Mouse (Mus musculus) granulocyte monocyte progenitor cell, adult 5-6 weeks (primary cell): ENCODE results near the gene Thap3. TPM values are rescaled to one million over a fixed set of nuclear protein-coding genes. Genes with fewer than 3 reads are reported as not detected.

Experiments
- ATAC-seq: replicated peaks from 2 replicates; pipeline ENCODE4 v1.8.0; 2016; ENCODE audit warnings: mild to moderate bottlenecking, moderate TSS enrichment, inconsistent platforms; ENCODE audit not compliant: poor library complexity, severe bottlenecking
- total RNA-seq, 2 experiments: library from RNA; stranded (forward) in 1 of 2; stranded (reverse) in 1 of 2; fragments of 200-712, 200-1000 nt in 1 of 2; fragments of >200 nt in 1 of 2; fragmentation: Nextera tagmentation in 1 of 2; gene quantifications; 2 replicates each; pipeline ENCODE4 v1.2.3; 2014 to 2017

Thap3 gene
- total RNA-seq, 2 experiments from 2014 or later = 4.9 to 10.4 TPM

GRCm38 (mm10) chr4:151986650-151987049, 2.1 kb downstream of the Thap3 start:
- no peak for ATAC-seq

DNA sequence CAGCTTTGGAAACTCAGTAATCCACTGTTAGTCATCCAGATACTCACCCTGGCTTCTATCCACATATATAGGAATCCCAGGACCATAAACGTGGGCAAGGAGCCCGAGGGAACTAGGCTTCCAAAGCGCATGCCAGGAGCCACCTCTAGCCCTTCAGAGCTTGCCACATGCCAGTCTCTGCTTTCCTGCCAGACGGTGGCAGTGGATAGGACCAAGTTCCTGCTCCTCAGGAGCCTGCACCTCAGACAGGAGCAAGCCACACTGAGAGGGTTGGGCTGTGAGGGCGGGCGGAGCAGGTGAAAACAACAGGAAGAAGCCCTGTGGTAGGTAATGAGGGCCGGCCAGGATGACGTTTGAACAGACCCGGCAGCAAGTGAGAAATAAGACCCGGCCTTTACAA, 2.9 kb downstream of the Thap3 start:
- no peak for ATAC-seq

- no peak for ATAC-seq
These were observed 5.2 kb downstream of the Thap3 start for GRCm38 (mm10) chr4:151983560-151983959.

GRCm38 (mm10) chr4:151983043-151983442, 5.8 kb downstream of the Thap3 start:
- no peak for ATAC-seq

DNA sequence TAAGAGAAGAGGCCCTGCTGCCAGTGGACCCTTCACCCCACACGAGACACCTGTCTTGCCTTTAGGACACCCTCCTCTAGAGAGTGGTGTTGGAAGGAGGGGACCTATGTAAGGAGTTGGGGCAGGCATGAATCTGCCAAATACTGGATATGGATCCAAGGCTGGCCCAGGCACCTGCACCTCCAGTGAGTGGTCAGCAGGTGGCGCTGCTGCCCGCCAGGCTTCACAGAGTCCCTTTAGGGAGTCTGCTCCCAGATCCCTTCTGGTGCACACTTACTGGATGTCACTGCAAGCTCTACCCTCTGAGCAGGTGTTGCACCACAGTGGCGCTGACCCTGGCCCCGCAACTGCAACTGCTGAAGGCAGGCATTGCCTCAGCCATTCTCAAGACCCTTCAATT, 7.4 kb downstream of the Thap3 start:
- ATAC-seq = peak; percentile 84

DNA sequence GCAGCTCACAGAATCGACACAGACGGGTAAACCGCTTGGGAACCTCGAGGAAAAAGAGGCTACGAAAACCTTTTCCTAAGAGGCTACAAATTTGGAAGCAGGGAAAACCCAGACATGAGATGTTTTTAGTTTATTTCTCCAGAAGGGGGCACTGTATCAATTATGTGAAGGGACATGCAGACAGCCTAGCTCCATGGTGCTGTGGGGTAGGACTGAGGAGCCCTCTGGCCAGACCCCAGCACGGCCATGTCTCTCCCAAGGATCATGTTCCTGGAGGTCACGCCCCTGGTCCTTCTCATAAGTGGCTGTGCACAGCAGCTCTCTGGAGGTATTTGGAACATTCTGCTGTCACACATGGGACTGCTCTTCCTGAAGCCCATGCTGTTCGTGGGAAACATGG, 8.1 kb downstream of the Thap3 start:
- no peak for ATAC-seq

DNA sequence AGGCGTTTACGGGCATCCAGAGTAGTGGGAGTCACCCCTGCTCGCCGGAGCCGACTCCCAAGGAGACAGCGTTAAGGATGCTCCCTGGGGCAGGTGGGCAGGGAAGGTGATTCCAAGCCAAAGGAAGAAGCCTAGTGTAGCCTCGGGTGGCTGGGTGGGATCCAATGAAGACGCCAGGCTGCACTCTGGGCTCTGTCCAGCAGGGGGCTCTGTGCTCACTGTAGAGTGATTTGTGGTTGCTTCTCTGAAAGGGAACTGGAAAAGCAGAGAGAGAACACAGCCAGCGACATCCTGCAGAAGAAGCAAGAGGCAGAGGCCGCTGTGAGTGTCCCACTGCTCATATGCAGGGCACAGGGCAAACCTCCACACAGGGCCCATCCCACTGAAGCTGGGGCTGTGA, 11.0 kb downstream of the Thap3 start:
- ATAC-seq = peak; percentile 77

GRCm38 (mm10) chr4:151975441-151975840, 13.4 kb downstream of the Thap3 start:
- ATAC-seq = no peak

GRCm38 (mm10) chr4:151972221-151972967, 16.4 kb downstream of the Thap3 start:
- ATAC-seq = peak; percentile 20

DNA sequence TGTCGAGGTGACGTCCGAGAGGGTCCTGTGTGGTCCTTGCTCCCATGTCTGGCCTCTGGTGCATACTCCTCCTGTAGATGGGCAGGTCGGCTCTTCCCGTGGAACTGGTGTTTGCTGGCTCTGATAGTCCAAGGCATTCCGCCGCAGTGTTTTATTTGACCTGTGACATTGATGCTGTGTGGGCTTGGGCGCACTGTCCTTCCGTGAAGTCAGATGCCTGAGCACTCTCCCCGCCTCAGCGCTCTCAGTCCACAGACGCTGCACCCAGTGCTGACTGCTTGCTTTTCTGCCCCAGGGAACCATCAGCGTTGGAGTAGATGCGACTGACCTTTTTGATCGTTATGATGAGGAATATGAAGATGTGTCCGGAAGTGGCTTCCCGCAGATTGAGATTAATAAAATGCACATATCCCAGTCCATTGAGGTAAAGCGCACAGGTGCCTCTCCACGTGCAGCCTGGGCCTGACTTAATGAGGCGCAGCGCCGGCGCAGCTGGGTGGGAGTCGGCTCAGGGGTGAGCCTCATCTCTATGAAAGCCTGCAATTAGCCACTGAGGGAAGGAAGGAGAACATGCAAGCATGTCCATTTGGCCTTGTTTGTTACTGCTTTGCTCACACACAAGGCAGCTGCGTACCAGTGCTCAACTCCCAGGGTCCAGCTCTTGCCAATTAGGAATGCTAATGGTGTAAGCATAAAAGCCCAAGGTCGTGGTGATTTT, 20.4 kb downstream of the Thap3 start:
- no peak for ATAC-seq

DNA sequence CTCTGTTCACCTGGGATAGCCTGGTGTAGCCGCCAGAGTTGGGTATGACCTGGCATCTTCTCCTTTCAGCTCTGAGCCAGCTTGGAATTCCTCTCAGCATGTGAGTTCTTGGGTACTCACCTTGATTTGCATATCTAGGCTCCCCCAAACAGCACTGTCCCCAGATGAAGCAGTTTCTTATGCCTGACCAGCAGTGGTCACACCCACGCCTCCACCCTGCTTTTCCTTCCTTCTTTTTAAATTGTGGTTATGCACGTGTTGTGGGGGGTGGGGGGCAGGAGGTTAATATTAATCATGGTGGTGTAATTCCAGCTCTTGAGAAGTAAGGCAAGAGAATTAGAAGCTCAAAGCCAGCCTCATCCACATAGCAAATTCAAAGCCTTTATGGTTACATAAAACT, 26.0 kb downstream of the Thap3 start:
- ATAC-seq = peak; percentile 91

GRCm38 (mm10) chr4:151960513-151960854, 28.3 kb downstream of the Thap3 start:
- no peak for ATAC-seq

DNA sequence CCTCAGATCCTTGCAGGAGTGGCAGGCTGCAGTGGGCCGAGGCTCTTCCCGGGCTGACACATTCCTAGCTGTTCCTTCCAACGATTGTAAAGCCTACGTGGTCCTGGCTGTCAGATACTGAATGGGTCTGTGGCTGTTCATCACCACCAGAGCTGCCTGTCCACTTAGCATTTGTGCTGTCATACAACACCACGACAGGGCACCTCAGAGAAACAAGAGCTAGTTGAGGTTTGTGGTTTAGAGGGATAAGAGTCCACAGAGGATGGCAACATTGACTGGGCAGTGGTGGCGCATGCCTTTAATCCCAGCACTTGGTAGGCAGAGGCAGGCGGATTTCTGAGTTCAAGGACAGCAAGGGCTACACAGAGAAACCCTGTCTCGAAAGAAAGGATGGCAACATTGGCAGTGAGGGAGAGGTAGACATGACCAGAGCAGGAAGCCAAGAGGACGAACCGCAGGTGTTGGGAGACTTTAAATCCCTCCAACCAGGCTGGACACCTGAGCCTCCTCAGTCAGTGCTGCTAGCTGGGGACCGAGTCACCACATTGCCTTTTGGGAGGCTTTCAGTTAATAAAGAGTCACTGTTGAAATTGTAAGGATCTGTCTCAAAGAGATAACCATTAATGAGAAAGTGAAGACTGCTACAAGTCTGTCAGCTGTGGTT, 28.8 kb downstream of the Thap3 start:
- ATAC-seq = no peak

DNA sequence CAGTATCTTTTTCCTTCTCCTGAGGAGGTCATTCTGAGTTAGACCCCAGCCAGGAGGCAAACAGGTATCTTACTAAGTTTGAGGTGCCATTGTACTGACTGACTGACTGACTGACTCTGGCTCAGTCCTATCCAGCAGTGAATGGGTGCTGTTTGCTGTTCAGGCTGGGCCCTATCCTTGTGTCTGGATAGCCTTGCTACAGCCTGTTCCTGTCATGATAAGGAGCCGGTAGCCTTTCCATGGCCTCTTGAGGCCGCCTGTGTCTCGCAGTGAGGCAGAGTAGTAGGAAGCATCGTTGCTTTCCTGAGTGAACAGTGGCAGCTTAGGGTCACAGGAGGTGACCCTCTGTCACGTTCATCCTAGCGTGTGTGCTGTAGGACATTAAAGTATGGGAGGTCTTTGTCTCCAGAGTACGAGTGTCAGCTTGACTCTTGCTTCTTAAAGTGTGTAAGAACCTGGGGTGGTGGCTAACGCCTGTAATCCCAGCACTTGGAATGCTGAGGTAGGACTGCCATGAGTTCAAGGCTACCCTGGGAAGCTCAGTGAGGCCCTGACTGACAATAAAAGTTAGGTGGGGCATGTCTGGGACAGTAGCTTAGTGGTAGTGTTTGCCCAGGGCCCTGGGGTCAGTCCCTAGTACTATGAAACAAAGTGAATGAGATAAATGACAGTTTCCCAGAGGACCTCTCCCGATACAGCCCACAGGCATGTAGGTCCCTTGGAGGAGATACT, 31.0 kb downstream of the Thap3 start:
- ATAC-seq = no peak

DNA sequence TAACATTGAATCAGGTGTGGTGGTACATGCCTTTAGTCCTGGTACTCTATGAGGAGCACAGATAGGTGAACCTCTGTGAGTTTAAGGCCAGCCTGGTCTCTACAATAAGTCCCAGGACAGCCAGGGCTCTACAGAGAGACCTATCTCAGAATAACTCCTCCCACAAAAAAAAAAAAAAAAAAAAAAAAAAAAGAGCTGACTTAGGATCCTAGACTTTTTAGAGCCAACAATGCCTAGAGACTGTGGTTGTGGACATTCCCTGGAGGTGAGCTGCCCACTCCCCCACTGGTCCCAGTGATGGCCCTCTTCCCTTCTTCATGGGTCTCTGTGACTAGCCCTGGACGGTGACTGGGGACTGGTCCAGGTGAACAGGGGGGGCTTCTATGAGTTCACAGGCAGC, 33.0 kb downstream of the Thap3 start:
- no peak for ATAC-seq

GRCm38 (mm10) chr4:151953209-151953608, 35.6 kb downstream of the Thap3 start:
- no peak for ATAC-seq

DNA sequence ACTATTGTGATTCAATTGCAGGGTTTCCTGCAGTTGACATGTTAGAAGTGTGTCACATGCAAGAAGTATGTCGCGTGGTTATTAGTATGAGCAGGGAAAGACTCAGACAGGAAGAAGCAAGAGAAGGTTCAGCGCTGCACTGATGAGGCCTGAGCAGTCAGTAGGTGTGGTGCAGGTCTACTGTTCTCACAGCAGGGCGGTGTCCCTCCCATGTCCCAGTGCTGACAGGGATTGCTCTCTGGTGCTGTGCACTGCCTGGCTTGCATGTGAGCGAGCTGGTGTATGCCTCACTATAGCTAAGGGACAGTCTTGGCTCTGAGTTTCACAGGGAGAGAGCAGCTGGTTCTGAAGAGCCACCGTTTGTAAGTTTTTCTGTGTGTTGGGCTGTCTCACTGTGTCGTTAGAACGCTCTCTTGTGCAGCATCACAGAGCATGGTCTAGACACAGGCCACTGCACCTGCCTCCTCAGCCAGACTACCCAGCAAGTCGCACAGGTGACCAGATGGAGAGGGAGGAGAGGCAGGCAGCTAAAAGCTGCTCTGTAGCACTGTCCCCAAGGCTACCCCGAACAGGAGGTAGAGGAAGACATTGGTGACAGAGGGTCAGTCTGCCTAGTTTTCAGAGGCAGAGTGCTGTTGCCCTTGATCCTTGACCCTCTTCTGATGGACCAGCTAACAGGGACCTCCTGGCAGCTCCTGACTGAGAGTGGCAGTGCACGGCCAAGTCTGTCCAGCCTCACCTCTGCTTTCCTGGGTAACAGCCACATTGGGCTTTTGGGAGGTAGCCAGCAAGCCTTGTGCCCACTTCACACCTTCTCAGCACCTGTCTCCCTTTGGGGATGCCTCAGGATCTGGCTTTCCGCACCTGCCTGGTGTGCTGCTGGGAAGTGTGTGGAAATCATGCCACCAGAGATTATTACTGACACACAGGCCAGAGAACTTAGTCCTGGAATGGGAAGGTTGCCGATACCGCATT, 40.0 kb downstream of the Thap3 start:
- ATAC-seq = no peak

GRCm38 (mm10) chr4:151946211-151946610, 42.6 kb downstream of the Thap3 start:
- ATAC-seq = no peak

DNA sequence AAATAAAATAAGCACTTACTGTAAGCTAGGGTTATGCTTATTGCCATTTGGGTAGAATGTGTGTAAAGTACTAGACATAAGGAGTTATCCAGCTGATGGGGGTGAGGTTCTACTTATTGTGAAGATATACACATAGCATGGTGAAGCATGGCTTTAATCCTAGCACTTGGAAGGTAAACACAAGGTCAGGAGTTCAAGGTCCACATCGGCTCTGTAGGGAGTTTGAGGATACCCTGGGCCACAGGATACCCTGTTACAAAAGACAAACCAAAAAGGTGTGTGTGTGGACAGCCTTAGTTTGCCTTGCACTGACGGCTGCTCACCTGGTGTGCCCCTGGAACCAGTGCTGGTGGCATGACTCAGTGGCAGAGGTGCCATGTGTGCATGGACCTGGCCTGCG, 50.7 kb downstream of the Thap3 start:
- no peak for ATAC-seq

- no peak for ATAC-seq
These were observed 51.4 kb downstream of the Thap3 start for GRCm38 (mm10) chr4:151937441-151937840.
